Mouse (Mus musculus) cortical plate, adult 2 months (tissue): ENCODE data around the gene Ccdc152.

Experiments
- CTCF ChIP-seq: fragments of 200-500 bp; IDR thresholded peaks from 2 replicates; pipeline ENCODE4 v1.5.1; 2011; ENCODE audit warnings: mild to moderate bottlenecking, control low read depth, low read length; ENCODE audit not compliant: insufficient read depth; ENCODE audit errors: extremely low read depth
- POLR2A ChIP-seq: fragments of 200-500 bp; IDR thresholded peaks from 2 replicates; pipeline ENCODE4 v1.6.1; 2011; ENCODE audit warnings: mild to moderate bottlenecking, low read length, control low read depth; ENCODE audit not compliant: insufficient read depth; ENCODE audit errors: extremely low read depth

GRCm38 (mm10) chr15:3277391-3277790 lies 25.9 kb downstream of the Ccdc152 start:
- TF ChIP-seq CTCF (peak; percentile 3; the same call in 1 of the 2 replicates), POLR2A (no peak)
